Mouse (Mus musculus): ENCODE results near the gene Rnf103.

- TF ChIP-seq EP300 (IDR thresholded peaks at IDR 0.05; ENCODE audit: low read depth) (no peak), CTCF (IDR thresholded peaks at IDR 0.05; ENCODE audit: low read depth) (no peak)
Measured at GRCm38 (mm10) chr6:71527826-71528225, 34.1 kb downstream of the Rnf103 start.

All from heart, postnatal 0 days (tissue).